Mouse (Mus musculus): Measurements from ENCODE around the gene Olfr643. TPM values are rescaled to one million over a fixed set of nuclear protein-coding genes. Genes with fewer than 3 reads are reported as not detected.

The Olfr643 gene
- not detected in 2 replicates for polyA plus RNA-seq (2012; rRNA removed; ENCODE audit: low replicate concordance)

DNA sequence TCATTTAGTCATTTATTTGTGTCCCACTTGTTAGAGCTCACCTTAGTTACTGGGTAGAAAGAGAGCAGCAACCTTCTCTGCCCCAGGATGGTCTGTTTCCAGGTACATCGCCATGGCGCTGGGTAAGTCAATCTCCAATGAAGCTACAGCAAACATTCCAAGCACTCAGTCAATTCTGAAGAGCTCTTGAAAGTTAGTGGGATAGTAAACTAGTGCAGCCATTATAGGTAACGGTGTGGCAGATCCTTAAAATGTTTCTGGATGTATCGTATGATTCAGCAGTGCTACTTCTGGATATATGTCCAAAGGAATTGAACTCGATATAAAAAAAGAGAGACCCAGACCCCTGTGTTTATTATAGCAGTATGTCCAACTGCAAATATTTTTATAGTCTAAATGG lies at the start of gene Olfr643:
Gene Olfr643 (minus strand): TSS at position 101 of the 400 bp plus-strand sequence.

DNA sequence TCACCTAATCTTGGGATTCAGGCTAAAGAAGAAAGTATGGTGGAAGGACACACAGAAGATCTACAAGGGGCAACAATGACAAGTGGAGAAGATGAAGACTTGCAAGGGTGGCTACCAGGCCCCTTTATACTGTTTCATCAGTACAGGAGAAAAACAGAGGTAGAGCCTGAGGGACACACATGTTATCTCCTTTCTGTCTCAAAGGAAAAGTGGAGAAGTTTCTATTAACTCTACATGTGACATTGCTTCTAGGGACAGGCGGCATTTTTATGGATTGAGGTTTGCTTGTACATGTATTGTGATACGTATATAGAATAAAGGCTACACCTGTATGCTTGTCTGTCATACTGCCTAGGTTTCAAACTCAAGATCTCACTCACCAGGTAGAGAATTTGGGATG lies 46.1 kb upstream of the Olfr643 start, which contains the start of gene Olfr648:
Gene Olfr648 (minus strand): TSS at position 101 of the 400 bp plus-strand sequence.

DNA sequence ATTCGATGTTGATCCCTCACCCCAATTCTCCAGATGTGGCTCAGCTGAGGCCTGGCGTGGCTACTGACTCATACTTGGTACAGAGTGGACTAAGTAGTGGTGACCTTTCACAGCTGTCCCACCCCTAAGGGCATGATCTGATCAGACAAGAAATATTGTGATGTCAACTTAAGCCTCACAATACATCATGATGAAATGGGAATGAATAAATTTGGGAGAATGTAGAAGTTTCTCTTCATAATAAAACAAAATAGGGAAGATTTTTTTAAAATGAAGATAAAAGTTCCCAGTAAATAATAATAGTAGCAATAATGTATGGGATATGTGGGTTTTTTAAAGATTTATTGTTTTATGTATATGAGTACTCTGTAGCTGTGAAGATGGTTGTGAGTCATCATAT lies 13.3 kb upstream of the Olfr643 start, which contains the start of gene Ubqlnl:
Gene Ubqlnl (minus strand): TSS at position 101 of the 400 bp plus-strand sequence.

DNA sequence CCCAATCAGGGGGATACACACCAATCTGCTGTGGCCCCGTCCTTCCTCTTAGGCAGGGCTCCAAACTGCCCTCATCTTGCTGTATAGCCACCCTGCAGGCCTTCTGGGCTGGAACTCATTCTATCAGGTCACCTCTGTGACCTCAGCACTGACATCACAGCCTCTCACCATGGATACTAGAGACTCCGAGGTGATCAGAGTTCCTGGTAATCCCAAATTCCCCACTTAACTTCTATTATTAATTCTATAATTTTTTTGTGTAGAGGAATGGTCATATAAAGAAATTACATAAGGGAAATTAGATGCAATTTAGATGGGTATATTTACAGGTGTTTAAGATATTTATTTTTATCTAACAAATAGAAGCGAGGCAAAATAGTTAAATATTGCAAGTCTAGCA lies 6.0 kb upstream of the Olfr643 start, which contains the start of gene Ubqln3:
Gene Ubqln3 (minus strand): TSS at position 101 of the 400 bp plus-strand sequence.

DNA sequence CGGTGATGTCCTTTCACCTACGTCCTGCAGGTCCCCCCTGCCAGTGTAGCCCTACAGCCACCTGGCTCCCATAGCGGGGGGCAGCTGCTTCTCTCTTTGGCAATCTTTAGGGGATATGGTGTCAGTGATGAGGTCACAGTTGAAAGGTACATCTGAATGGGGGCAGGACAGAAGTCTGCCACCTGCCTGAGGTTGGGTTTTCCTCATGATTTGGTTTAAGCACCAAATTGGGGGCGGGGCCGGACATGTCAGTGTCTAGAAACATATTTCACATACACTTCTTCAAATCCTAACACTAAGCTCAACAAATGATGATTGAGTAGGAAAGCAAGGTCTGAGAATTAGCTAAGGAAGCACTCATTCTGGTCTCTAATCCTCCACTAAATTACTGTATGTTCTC lies 7.5 kb downstream of the Olfr643 start, which contains the start of gene Ubqln5:
Gene Ubqln5 (minus strand): TSS at position 101 of the 400 bp plus-strand sequence.

DNA sequence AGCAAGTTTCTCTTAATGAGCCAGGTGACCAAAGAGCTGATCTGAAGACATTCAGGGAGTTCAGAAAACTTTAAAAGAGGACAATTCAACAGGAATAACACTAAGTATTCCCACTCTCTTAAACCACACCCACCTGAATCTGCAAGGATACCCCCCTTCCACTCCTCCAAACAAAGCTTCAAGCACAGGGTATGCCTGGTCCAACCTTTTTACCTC lies 32.5 kb downstream of the Olfr643 start, which contains the start of gene Olfr646:
Gene Olfr646 (plus strand): TSS at position 117 of the 216 bp plus-strand sequence.

DNA sequence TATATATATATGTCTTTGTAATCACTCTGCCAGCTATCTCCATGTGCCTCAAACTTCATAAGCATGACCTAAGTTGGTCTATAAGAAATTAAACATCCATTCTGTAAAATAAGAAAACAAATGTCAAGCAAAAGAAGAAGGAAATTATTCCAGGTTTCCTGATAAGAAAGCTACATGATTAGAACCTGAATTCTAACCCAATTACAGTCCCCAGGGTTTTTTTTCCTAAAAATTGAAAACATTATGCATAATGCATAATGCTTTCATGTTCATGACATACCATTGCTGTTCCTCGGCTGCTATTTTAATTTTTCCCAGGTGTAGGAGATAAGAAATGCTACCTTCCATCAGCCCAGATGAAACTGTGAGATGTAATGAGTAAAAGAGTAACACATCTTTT lies 51.8 kb downstream of the Olfr643 start, which contains the start of gene Olfr645:
Gene Olfr645 (minus strand): TSS at position 101 of the 400 bp plus-strand sequence.

DNA sequence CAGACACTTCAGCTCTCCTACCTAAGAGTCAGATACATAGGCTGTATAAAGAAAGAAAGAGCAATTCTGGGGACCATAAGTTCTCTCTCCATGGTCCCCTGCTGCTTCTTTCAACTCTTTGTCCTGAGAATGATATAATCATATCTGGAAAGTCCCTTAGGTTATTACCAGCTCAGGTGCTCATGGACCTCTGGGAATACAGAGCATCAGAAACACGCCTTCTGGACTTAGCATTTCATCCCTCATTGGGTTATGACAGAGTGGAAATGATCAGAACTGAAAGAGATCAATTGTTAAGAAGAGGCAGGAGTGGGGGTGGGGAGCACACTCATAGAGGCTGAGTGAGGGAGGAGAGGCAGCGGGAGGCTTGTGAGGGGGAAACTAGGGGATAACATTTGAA lies 65.4 kb downstream of the Olfr643 start, which contains the start of gene Olfr644:
Gene Olfr644 (minus strand): TSS at position 101 of the 400 bp plus-strand sequence.

DNA sequence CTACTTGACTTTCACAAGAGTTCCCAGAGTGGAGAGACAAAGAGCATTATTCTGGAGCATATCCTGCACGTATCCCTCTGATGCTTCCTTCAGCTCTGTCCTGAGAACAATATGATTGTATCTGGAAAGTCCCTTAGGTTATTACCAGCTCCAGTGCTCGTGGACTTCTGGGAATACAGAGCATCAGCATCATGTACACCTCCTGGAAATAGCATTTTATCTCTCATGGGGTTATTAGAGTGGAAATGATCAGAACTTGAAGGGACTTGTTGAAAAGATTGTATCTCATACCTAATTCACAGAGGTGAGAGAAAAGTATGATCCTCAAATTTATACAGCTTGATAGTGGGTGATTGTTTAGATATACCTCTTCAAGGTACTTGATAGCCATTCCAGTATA lies 75.9 kb downstream of the Olfr643 start, which contains the start of gene 4930516K23Rik:
Gene 4930516K23Rik (minus strand): TSS at position 101 of the 400 bp plus-strand sequence.

DNA sequence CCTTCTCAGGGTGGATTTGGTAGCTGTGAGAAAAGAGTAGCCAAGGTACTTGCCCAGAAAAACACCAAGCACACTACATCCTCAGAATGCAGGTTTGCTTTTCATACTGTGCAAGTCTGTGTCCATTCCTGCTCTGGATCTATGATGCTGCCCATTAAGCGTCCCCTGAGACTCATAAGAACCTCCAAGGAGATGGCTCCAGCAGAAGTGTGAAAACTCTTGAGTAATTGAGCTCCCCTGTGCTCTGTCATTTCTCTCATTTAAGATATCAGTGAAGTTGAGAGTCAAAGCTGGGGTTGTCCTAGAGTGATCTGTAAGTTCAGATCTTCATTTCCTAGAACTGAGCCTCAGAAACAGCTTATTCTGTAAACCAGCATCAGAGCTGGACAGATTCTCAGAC lies 84.6 kb downstream of the Olfr643 start, which contains the start of gene Olfr642:
Gene Olfr642 (minus strand): TSS at position 101 of the 400 bp plus-strand sequence.

DNA sequence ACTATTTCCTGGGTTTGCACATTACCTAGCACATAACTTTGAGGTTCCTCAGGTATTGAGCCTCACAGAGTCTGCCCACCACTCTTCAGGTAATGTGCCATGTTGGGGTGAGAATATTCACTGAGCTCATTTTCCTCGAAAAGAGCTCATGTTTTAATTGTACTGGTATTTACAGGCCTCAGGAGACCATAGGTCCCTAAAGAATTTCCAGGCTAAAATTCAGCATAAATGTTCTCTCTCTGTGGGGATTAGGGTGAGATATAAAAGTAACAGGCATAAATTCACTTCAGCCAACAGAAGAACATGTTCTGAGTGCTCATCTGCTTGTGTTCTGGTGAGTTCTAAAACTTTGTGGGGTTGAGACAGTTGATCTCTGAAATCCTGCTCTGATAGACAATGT lies 102.1 kb downstream of the Olfr643 start, which contains the start of gene Olfr641:
Gene Olfr641 (plus strand): TSS at position 301 of the 400 bp plus-strand sequence.

DNA sequence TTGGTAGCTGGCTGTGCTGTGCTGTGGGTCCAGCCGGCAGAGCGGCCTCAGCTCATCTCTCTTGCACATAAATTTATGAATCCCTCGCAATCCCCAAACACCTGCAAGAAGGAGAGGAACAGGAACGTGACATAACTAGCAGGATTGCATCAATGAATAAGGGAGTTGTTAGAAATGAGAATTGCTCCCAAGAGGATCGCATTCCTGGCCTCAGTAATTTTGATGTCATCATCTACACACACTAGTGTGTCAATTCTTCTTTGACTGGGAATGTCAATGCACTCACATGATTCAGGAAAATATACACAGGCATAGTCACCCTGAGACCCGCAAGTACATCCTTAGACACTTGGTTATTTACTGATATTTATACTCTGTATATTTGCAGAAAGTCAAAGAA lies 111.7 kb downstream of the Olfr643 start, which contains the start of gene Olfr640:
Gene Olfr640 (minus strand): TSS at position 101 of the 400 bp plus-strand sequence.

DNA sequence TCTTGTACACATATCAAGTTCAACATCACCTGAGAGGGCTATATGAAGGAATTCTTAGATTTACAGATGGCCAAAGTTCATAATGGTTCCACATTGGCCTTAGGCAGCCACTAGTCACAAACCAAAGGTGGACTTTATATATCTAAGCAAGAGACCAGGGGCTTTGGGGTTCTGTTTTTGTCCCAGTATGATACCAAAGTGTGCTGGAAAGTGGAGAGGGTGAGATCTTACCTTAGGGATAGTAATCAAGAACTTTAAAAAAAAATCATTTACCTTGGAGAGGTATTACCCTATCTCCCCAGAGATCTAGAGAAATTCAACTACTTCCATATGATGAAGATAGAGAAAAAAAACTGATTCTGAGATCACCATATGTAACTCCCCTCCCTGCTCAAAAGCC lies 120.0 kb downstream of the Olfr643 start, which contains the start of gene Olfr639:
Gene Olfr639 (minus strand): TSS at position 101 of the 400 bp plus-strand sequence.

DNA sequence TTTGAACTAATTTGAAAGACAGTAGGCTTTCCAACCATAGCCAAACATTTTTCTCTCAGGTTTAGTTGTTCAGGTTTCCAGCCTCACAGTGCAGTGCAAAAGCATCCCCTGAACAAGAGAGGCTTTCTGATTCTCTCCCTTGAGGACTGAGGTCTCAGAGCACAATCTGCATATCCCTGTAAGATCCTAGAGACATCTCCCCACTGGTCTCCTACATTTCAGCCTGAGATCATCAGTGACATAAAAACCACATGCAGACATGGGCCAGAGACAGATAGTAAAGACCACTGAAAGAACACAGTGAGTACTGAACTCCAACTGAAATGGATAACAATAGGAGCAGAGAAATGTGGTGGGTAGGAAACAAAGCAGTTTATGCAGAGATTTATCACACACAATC lies 138.8 kb downstream of the Olfr643 start, which contains the start of gene Olfr638:
Gene Olfr638 (plus strand): TSS at position 301 of the 400 bp plus-strand sequence.

DNA sequence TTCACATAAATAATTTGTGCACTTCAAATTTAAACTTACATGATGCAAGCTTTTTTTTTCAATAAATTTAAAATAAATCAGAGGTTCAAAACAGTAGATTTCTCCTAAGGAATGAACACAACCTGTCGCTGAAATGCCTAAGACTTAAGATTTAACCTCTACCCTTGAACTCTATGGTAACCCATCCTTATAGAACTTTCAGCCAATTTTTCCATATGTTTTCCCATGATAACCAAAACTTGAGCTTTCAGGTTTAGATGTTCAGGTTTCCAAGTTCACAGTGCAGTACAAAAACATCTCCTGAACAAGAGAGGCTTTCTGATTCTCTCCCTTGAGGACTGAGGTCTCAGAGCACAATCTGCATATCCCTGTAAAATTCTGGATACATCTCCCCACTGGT lies 166.4 kb downstream of the Olfr643 start, which contains the start of gene Olfr635:
Gene Olfr635 (plus strand): TSS at position 301 of the 400 bp plus-strand sequence.

Other genes with a start within 250 kb of the Olfr643 start
- not detected in 2 replicates for gene Olfr64, start 242.9 kb downstream of the Olfr643 start, polyA plus RNA-seq (2012; rRNA removed; ENCODE audit: low replicate concordance)
- gene Olfr65, start 233.9 kb downstream of the Olfr643 start, polyA plus RNA-seq (2012; rRNA removed; ENCODE audit: low replicate concordance): not detected in 2 replicates
- not detected in 2 replicates for gene Olfr631, start 208.6 kb downstream of the Olfr643 start, polyA plus RNA-seq (2012; rRNA removed; ENCODE audit: low replicate concordance)
- not detected in 2 replicates for gene Olfr632, start 203.1 kb downstream of the Olfr643 start, polyA plus RNA-seq (2012; rRNA removed; ENCODE audit: low replicate concordance)
- gene Olfr633, start 193.0 kb downstream of the Olfr643 start, polyA plus RNA-seq (2012; rRNA removed; ENCODE audit: low replicate concordance): not detected in 2 replicates
- not detected in 2 replicates for gene Olfr635, start 166.3 kb downstream of the Olfr643 start, polyA plus RNA-seq (2012; rRNA removed; ENCODE audit: low replicate concordance)
- not detected in 2 replicates for gene Olfr638, start 138.7 kb downstream of the Olfr643 start, polyA plus RNA-seq (2012; rRNA removed; ENCODE audit: low replicate concordance)
- not detected in 2 replicates for gene Olfr639, start 120.1 kb downstream of the Olfr643 start, polyA plus RNA-seq (2012; rRNA removed; ENCODE audit: low replicate concordance)
- gene Olfr640, start 111.8 kb downstream of the Olfr643 start, polyA plus RNA-seq (2012; rRNA removed; ENCODE audit: low replicate concordance): not detected in 2 replicates
- gene Olfr641, start 102.0 kb downstream of the Olfr643 start, polyA plus RNA-seq (2012; rRNA removed; ENCODE audit: low replicate concordance): not detected in 2 replicates
- gene Olfr642, start 84.7 kb downstream of the Olfr643 start, polyA plus RNA-seq (2012; rRNA removed; ENCODE audit: low replicate concordance): not detected in 2 replicates
- not detected in 2 replicates for gene 4930516K23Rik, start 76.0 kb downstream of the Olfr643 start, polyA plus RNA-seq (2012; rRNA removed; ENCODE audit: low replicate concordance)
- gene Olfr644, start 65.5 kb downstream of the Olfr643 start, polyA plus RNA-seq (2012; rRNA removed; ENCODE audit: low replicate concordance): not detected in 2 replicates
- not detected in 2 replicates for gene Olfr645, start 51.9 kb downstream of the Olfr643 start, polyA plus RNA-seq (2012; rRNA removed; ENCODE audit: low replicate concordance)
- not detected in 2 replicates for gene Olfr646, start 32.5 kb downstream of the Olfr643 start, polyA plus RNA-seq (2012; rRNA removed; ENCODE audit: low replicate concordance)
- not detected in 2 replicates for gene Ubqln5, start 7.6 kb downstream of the Olfr643 start, polyA plus RNA-seq (2012; rRNA removed; ENCODE audit: low replicate concordance)
- gene Ubqln3, start 5.9 kb upstream of the Olfr643 start, polyA plus RNA-seq (2012; rRNA removed; ENCODE audit: low replicate concordance): not detected in 2 replicates
- gene Ubqlnl, start 13.2 kb upstream of the Olfr643 start, polyA plus RNA-seq (2012; rRNA removed; ENCODE audit: low replicate concordance): not detected in 2 replicates
- not detected in 2 replicates for gene Olfm5, start 27.4 kb upstream of the Olfr643 start, polyA plus RNA-seq (2012; rRNA removed; ENCODE audit: low replicate concordance)
- 0.08 TPM in 1 of 2 replicates, not detected in the other for gene Olfr648, start 46.0 kb upstream of the Olfr643 start, polyA plus RNA-seq (2012; rRNA removed; ENCODE audit: low replicate concordance)
- gene Olfr649, start 58.6 kb upstream of the Olfr643 start, polyA plus RNA-seq (2012; rRNA removed; ENCODE audit: low replicate concordance): not detected in 2 replicates
- gene Trim6, start 81.4 kb upstream of the Olfr643 start, polyA plus RNA-seq (2012; rRNA removed; ENCODE audit: low replicate concordance): 1.3 TPM in 2 replicates
- gene Trim34a, start 107.1 kb upstream of the Olfr643 start, polyA plus RNA-seq (2012; rRNA removed; ENCODE audit: low replicate concordance): 6.3 and 7.0 TPM in 2 replicates
- gene Trim5, start 150.7 kb upstream of the Olfr643 start, polyA plus RNA-seq (2012; rRNA removed; ENCODE audit: low replicate concordance): 0.64 and 0.89 TPM in 2 replicates
- 4.5 and 6.4 TPM in 2 replicates for gene Trim12a, start 178.1 kb upstream of the Olfr643 start, polyA plus RNA-seq (2012; rRNA removed; ENCODE audit: low replicate concordance)
- gene Trim34b, start 192.1 kb upstream of the Olfr643 start, polyA plus RNA-seq (2012; rRNA removed; ENCODE audit: low replicate concordance): 4.3 and 5.3 TPM in 2 replicates
- 5.7 and 6.5 TPM in 2 replicates for gene Trim12c, start 216.0 kb upstream of the Olfr643 start, polyA plus RNA-seq (2012; rRNA removed; ENCODE audit: low replicate concordance)
- gene Trim30b, start 232.5 kb upstream of the Olfr643 start, polyA plus RNA-seq (2012; rRNA removed; ENCODE audit: low replicate concordance): 0.21 and 0.32 TPM in 2 replicates